Mouse (Mus musculus) adrenal gland, adult (tissue): ENCODE data around the gene Dsn1.

Experiments
- DNase-seq, 2 experiments: peaks; one replicate each; pipeline ENCODE4 v3.0.0; 2022 to 2023; ENCODE audit warnings: low spot score in 1 of 2; ENCODE audit not compliant: inconsistent age in 2 of 2

The Dsn1 gene

DNA sequence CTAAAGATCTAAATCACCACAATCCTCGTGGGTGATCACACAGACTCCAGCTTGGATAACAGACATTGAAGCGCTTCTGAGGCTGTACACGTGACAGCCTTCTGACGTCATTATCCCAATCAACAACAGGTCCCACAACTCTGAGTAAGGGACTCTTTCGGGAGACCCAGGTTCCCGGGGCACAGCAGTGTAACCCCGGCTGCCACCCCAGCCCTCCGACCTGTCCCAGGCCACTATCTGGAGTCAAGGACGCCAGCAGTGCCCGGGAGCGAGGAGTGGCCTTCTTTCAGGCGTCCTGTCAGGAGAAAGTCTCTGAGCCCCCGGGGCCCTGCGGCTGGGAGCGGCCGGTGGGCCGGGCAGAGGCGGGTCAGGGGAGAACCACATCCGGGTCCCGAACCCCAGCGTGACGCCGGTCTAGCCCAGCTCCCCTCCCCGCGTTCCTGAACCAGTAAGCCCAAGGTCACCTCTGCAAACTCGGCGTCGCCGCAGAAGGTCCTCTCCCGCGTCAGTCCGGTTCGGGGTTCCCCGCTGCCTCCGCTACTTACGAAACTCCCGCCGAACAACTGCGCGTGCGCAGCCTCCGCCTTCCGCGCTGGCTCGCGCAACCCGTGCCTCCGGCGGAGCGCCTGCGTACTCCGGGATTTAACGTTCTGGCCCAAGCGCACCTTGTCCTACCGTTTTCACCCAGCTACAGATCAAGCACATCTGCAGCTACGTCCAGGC lies at the start of gene Dsn1:
TSS of gene Dsn1 (minus strand) at position 644 of the 723 bp plus-strand sequence.
- DNase-seq = peak; percentile 93 to 97

DNA sequence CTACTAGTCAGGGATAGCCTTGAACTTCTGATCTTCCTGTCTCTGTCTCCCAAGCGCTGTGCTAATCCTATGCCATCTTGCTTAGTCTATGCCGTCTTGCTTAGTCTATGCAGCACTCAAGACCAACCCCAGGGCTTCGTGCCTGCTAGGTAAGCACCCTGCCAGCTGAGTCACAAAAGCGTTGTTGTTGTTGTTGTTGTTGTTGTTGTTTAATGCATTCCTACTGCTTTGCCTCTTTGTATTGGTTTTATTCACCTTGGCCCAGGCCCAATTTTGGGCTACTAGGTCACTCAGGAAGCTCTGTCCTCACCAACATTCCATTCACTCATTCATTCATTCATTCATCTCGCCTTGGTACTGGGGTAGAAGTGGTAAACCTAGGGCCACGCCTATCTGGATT lies 48.8 kb upstream of the Dsn1 start:
- peak in 1 of 2 experiments; percentile 68 for DNase-seq

DNA sequence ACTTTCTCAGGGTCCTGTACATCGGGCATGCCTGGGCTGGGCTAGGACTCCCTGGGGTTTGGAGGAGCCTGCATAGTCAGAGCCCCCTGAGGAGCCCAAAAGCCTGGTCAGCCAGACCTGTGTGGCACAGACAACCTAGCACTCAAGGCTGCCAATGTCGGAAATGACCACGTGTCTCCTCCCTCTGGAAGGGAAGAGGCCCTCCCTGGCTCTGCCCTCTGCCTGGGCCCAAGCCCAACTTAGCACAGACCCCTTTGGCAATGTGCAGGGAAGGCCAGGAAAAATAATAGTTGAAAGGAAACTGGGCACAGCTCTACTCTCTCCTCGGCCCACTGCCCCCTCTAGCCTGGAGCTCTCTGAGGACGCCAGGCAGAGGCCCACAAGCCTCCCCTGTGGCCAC lies 47.9 kb upstream of the Dsn1 start:
- no peak for DNase-seq

DNA sequence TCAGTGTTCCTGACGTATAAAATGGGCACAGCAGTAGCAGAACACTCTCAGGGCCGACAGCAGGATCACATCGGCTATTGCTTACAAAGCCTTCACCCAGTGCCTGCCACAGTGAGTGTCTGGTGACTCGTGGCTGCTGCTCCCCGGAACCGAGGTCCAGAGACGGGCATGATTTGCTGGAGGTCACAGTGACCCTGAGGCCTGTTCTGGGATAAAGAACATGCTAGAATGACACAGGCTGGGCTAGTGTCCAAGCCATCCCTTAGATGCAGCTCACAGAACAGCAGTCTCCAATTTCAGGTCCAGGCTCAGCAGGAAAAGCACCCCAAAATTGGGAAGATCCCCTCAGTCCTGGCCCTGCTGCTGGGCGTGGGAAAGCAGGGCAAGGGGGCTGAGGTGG lies 47.3 kb upstream of the Dsn1 start:
- peak; percentile 92 to 96 for DNase-seq

DNA sequence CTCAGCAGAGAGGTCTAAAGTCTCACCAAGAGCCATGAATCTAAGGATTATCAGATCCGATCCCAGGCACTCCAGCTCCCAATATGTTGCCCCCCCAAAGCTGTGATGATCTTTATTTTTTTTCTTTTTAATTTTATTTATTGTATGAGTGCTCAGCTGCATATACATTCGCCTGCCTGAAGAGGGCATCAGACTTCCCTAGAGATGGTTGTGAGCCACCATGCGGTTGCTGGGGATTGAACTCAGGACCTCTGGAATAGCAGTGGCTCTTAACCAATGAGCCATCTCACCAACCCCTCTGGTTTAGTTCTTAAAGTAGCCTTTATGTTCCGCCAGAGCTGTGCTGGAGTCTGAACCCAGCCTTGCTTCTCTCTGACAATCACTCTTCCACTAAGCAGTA lies 46.8 kb upstream of the Dsn1 start:
- no peak for DNase-seq

DNA sequence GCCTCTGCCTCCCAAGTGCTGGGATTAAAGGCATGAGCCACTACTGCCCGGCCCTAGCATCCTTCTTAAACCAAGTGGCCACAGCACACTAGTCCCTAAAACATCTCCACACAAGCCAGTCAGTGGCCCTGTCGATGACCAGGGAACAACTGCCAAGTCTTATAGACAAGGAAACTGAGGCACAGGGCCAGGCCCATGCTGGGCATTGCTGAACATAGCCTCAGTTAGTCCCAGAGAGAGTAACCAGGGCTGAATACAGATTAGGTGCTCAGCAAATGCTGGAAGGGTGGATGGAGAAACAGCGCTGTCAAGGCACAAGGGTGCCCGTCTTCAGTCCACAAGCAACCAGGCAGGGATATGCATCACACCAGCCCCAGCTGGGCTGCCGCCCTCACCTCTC lies 46.2 kb upstream of the Dsn1 start:
- peak in 1 of 2 experiments; percentile 42 for DNase-seq

DNA sequence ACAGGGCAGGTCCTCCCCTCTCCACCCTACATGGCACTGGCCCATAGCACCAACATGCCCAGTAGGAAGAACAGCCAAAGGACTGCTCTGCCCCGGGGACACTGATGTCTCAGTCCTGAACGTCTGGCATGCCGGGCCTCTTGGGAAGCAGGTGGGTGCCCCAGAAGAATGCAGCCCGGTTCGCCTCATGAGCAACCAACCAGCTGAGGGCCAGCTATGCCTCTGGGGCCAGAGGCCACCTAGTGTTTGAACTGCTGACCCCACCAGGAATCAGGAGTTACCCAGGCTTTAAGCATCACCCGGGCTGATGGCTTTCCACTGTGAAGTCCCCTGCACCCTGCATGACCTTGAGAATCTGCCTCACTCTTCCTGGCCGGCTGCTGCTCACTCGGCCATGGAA lies 45.5 kb upstream of the Dsn1 start:
- peak in 1 of 2 experiments; percentile 72 for DNase-seq

DNA sequence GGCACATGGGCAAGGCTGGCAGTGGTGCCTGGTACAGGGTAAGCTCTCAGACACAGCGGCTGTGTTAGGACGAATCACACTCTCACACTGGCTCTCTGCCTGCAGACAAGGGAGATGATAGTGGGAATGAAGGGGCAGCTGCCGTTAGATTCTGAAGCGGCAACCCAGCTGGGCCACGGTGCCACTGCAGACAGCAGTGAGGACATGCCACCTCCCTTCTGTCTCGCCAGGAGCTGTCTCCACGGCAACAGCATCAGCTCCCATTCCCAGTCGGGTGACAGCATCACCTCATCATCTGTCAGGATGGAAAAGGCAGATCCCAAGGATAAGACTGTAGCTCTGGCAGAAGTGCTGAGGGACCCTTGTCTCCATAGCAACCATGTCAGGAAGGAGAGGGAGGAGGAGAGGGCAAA lies 42.9 kb upstream of the Dsn1 start:
- DNase-seq = no peak

DNA sequence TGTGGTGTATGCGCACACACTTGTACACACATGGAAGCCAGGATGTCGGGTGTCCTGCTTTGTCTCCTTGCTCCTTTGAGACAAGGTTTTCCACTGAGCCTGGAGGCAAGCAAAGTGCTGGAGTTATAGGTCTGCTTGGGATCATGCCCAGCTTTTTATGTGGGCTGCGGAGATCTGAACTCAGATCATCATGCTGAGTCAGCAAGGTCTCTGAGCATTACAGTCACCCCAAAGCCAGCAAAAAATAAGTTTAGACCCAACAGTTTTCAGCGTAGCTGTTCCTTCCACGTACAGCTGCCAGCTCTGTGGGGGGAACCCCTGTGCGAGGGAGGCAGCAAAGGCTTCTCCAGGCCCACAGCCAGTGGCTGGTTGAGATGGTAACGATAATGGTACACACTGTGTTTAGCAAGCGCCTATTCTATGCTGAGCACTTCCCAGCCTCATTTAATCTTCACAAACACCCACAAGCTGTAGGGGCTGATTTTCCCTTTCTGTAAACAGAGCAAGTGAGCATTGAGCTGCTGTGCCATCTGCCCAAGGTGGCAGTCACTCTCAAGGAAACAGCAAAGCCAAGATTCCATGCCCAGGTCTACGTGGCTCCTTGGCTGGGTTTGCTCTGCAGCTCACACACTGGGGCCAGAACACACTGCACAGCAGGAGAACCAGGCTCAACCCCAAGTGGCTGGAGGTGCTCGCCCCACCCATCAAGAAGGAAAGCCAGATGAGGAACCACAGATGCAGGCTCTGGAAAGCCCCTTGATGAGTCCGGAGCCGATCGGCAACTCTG lies 41.6 kb upstream of the Dsn1 start:
- DNase-seq = no peak

DNA sequence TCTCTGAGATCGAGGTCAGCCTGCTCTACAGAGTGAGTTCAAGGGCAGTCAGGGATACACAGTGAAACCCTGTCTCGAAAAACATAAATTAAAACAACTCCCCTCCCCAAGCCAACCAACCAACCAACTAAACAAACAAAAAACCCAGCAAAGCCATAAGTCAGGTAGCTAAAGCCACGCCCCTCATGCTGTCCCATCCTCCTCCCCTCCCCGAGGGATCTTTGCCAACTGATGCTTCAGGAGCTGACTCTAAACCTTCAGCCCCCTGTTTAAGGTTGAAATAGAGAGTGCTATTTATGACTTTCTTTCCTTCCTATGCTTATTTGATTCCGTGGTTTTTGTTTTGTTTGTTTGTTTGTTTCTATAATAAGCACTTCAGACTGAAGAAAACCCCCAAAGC lies 40.0 kb upstream of the Dsn1 start:
- DNase-seq = peak in 1 of 2 experiments; percentile 18

DNA sequence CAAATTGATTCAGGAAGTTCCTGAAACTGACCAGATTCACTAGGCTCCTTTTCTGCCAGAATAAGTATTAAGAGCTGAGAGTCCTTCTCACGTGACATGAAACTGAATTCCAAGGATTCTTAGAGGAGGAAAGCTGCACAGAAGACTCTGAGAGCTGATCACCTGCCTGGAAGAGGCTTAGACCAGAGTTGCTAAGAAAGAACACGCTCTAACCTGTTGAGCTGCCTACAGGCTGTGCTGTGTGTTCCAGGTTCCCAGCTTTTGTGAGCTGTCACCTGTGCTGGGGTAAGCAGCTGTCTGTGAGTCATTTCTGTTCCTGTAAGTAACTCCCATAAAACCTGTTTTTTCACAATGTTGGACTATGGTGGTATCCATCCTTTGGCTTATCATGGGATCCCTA lies 39.0 kb upstream of the Dsn1 start:
- no peak for DNase-seq

DNA sequence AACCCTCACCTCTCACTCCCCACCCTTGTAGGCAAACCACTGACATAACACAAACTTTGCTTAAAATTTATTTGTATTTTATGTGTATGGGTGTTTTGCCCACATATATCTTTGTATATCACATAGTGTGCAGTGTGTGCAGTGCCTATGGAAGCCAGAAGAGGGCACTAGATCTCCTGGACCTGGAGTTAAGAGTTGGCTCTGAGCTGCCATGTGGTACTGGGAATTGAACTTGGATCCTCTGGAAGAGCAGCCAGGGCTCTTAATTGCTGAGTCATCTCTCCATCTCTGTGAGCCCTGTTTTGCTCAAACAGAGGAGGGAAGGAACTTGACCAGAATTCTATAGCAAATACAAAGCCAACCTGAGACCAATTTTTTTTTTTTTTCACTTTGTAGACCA lies 37.0 kb upstream of the Dsn1 start:
- DNase-seq = peak in 1 of 2 experiments; percentile 33

DNA sequence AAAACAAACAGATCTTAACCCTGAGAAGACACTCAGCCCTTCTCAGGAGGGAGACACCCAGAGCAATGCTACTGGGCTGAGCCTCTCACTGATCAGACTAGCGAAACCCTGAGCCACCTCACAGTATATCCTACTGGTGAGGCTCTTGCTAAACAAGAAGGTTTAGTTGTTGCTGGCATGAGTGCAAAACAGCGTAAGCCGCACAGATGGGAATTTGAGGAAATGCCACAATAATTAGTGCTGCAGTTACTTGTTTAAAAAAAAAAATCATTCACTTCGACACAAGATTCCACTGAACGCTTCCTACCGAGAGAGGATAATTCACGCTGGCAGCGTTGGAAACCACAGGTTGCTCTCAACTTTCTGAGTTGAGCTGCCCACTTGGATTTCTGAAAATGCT lies 36.6 kb upstream of the Dsn1 start:
- peak in 1 of 2 experiments; percentile 21 for DNase-seq

DNA sequence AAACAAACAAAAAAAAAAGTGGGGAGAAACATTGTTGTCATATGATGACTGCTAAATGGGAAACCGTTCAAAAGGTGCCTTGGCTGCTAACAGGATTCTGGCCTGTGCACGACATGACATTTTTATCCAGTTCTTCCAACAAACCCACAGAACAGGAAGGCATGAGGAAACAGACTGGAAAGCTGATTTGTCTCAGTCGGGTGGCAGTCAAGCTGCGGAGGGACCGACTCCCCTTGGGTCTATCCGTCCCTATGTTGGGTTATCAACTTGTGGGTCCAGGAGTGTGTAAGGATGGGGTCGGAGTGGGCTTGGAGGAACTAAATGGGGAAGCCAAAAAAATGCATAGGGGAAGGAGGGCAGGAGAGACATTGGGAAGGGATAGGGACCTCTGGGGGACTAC lies 34.5 kb upstream of the Dsn1 start:
- peak; percentile 4 to 17 for DNase-seq

DNA sequence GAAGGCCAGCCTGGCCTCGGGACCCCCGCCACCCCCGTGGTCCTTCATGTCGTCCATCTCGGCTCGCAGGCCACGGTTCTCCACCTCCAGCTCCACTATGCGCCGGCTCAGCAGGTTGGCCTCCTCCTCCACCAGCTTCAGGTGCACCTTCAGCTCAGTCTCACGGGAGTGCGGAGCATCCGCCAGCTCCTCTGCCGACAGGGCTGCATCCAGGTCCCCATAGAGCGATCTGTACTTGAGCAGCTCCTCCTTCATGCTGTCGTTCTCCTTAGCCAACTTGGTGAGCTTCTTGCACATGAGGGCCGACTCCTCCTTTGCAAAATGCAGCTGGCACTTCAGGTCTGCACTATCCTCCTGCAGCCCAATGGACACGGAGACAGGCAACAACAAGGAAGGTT lies 33.7 kb upstream of the Dsn1 start:
- peak in 1 of 2 experiments; percentile 71 for DNase-seq

DNA sequence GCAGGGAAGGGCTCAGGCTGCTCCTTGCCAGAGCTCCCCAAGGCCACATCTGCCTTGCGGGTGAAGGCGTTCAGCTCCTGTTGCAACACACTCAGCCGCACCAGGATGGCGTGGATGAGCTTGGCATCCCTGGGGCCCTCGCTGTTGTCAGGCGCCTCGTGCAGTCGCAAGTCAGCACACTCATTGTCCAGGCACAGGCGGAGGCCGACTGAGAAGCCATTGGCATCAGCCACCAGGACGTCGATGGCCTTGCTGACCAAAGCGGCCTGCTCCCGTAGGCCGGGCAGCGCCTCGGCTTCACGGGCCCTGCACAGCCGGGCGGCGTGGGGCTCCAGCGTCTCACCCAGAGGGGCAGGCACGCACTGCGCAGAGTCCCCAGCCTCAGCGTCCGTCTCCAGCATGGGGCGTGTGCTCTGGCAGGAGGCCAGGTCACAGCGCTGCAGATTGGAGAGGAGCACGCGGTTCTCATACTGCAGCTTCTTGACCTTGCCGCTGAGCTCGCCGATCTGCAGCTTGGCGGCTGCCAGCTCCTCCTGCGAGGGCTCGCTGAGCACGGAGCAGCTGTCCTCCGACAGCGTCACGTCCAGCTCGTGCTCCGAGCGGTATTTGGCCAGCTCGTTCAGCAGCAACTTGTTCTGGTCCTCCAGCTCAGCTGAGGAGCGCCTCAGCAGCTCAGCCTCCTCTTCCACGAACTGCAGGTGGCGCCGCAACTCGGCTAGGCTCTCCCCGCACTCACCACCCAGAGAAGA lies 33.1 kb upstream of the Dsn1 start:
- DNase-seq = peak; percentile 74 to 89

DNA sequence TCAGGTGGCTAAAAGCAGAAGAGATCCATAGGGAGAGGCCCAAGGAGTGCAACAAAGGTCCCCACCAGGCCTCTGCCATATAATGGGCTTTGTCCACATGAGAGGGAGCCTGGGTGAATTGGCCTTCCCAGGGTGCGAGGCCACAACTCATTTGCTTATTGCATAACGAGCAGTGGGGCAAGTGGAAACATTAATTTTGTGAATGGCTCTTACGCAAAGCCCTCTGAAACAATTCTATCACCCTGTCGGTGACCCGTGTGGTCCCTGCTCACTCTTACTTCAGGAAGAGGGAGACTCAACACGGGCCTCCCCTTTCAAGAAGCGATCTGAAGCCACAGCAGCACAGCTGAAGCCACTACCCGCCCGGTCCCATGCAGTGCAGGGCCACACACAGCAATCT lies 30.3 kb upstream of the Dsn1 start:
- DNase-seq = peak in 1 of 2 experiments; percentile 81

DNA sequence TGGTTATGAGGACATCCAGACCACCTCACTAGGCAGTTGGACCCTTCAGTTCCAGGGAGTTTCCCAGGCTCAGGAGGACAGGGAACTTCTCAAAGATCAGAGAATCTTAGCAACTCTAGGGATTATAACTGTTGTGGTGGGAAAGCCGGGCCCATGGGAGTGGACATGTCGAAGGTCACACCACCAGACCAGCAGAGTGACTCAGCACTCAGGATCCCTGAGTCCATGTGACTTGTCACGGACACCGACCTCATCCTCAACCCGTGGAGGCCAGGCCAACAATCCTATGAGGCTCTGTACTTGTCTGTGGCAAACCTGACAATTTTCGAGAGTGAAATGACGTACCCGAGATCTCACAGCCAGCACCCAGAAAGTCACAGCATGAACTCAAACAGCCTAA lies 29.4 kb upstream of the Dsn1 start:
- DNase-seq = peak; percentile 84 to 89

DNA sequence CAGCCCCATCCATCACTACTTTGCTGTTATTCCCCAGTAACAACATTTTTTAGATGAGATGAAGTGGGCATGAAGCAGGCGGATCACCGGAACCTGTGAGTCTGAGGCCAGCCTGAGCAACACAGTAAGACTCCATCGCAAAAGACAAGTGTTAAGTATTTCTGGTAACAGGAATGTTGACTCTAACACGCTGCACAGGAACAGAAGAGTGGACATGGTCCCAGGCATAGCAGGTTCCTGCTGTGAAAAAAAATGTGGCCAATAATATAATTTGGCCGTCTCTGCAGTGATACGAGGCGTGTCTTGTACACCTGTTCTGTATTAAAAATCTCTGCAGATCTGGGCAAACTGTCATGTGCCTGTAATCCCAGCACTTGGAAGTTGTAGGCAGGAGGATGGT lies 28.4 kb upstream of the Dsn1 start:
- DNase-seq = peak in 1 of 2 experiments; percentile 18

DNA sequence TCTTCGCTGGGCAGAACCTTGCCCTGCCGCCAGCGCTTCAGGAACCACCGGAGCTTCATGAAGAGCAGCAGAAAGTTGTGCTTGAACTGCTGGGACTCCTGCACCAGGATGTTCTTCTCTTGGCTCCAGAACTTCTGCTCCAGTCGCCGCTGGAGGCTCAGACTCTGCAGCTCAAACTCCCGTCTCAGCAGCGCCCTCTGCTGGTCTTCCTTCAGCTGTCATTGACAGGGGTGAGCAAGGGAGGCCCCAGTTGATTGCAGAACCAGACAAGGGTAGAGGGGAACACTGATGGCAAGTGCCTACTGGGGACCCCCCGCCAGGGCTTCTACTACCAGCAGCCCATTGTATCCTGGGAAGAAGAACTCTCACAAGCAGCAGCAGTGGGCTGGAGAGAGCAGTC lies 23.9 kb upstream of the Dsn1 start:
- DNase-seq = peak; percentile 77 to 92

DNA sequence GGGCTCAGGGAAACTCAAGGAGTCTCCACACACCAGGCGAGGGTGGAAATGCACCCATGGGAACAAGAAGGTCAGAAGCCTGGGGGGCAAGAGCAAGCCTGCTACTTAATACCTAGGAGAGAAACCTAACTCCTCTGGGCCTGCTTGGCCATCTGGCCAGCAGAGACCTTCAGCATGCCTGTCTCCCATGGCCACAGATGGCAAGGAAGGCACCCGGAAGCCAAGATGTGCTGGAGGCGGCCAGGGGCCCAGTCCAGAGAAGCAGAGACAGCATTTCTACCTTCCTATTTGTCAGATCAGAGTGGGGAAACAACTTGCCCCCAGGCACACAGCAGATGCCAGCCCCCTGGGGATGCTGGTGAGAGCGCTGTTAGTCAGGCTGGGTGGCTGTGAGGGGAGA lies 21.3 kb upstream of the Dsn1 start:
- no peak for DNase-seq
